Mouse (Mus musculus): Measurements from ENCODE around the gene Prkx. TPM values are rescaled to one million over a fixed set of nuclear protein-coding genes. Genes with fewer than 3 reads are reported as not detected.

Gene Prkx
- 11.0 and 14.8 TPM in 2 replicates for polyA plus RNA-seq (2012; rRNA removed; ENCODE audit: low replicate concordance)

GRCm38 (mm10) chrX:77796238-77796835 lies at the start of gene Prkx:
Gene Prkx, minus strand, starts transcription at chrX:77796278.

Other genes starting within 250 kb of the Prkx start
- 0.20 TPM in 1 of 2 replicates, not detected in the other for gene Pbsn, start 57.3 kb upstream of the Prkx start, polyA plus RNA-seq (2012; rRNA removed; ENCODE audit: low replicate concordance)
- gene Gm14744, start 68.5 kb upstream of the Prkx start, polyA plus RNA-seq (2012; rRNA removed; ENCODE audit: low replicate concordance): not detected in 2 replicates
- not detected in 2 replicates for gene 5430402E10Rik, start 128.8 kb upstream of the Prkx start, polyA plus RNA-seq (2012; rRNA removed; ENCODE audit: low replicate concordance)

Data from subcutaneous adipose tissue, adult 2 months (tissue).